Mouse (Mus musculus) Muller cell, postnatal 12 days (primary cell): Measurements from ENCODE around the gene Olfr108.

Experiments used
- DNase-seq: peaks from one replicate; pipeline ENCODE4 v3.0.0-alpha.2; 2015; ENCODE audit errors: inconsistent ontology term

The Olfr108 gene

DNA sequence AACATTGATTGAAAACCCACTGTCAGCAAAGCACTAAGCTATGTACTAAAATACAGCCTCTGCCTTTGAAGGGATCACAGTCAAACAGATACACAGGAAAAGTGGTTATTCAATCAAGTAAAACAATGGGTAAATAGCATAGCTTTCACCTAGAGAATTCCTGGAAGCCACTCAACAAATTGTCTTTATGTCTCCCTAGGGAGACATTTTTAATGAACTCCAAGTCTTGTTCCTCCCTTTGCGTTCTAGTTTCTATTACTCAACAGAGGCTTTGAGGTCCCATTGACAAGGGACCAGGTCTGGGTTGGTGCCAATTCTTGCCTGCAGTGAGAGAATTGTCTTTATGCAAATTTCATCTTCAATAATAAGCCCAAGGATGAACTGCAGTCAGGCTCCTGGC lies at the start of gene Olfr108:
Olfr108 (plus strand) TSS at position 301 of the 400 bp plus-strand sequence.
- DNase-seq: no peak

DNA sequence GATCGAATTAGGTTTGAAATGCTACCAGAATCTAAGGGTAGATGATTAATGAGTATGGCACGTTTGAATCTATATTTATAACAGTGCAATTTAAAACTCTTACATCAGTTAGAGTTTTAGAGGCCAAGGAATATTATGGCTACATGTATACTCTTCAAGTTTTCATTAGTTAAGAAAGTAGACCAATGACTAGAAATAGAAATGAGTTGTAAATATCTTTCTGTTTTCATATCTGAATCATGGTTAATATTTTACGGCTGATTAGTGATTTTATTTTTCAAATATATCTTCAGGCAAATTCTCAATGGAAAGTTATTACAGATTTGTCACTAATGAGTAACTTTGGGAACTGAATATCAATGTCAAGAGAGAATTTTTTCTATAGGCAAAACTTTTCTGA lies 46.4 kb upstream of the Olfr108 start, which contains the start of gene Olfr107:
Olfr107 (plus strand) TSS at position 301 of the 400 bp plus-strand sequence.
- DNase-seq: no peak

DNA sequence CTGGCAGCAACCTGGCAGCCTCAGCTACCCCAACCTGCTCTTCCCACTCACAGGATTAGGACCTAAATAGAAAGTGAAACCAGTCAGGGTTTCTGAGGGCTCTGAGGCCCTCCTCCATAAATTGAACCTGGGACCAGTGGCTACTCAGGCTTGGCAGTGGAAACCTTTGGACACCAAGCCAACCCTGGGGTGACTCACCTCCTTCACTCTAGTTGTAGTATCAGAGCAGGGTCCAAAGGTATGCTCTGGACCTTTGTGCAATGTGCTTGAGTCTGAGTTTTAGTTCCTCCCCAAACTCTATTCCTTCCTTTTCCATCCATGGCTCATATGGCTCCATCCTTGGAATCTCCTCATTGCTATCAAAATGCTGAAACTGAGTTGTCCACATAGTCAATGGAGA lies 31.9 kb upstream of the Olfr108 start:
- no peak for DNase-seq

DNA sequence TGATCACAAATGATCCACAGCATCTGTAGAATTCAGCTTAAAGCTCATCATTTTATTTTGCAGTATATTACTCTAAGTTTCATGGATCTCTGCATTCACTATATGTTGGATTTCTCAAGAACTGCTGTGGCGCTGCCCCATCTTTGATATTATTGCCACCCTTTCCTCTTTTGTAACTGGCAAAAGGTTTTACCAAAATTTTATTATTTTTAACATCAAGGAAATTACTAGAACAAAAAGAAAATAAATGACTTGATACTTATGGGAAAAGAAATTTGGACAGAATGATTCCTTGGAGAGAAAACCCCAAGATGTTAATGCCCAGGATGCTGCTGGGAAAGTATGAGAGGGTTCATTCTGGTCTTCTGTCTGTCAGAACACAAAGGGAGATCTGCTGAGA lies 13.3 kb downstream of the Olfr108 start, which contains the start of gene Olfr109:
Olfr109 (plus strand) TSS at position 301 of the 400 bp plus-strand sequence.
- no peak for DNase-seq

DNA sequence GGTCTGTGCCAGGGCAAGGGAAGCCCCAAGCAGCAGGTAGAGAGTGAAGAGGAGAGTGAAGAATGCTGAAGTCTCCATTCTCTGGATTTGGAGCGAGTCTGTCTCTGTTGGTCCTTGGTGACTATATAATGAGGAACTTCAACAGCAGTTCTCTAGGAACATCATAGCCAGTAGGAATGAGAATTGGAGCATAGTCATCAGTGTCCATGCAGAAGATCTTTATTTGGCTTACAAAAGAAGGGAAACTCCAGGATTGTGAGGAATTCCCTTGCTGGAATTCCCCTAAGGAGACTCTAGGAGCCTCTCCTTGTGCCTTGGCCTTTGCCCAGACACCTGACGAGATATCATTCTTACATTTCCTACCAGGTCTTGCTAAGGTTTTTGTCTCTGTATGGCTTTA lies 38.2 kb downstream of the Olfr108 start, which contains the start of gene H2-M2:
H2-M2 (minus strand) TSS at position 101 of the 400 bp plus-strand sequence.
- no peak for DNase-seq

DNA sequence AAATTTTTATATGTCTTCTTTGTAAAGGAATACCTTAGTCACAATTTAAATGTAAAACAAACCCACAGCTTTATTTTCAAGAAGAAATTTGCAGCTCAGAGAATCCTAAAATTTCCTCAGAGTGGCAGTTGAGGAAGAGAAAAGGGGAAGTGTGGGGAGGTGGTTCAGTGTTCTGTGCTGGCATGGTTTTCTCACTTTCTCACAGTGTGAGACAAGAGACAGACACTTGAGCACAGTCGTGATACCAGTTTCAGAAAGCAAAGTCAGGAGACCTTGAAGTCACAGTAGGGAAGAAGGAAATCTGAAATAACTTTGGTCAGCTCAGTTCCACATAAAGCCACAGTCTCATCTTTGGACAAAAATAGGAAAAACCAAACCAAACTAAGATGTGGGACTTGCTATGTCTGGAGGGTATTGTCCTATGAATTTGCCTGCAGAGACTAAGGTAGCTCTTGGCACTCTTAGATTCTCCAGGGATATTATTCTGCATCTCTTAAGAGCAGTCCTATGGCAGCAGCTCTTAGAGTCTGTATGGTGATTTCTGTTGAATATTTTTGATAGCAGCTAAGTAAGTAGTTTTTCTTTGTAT lies 46.7 kb downstream of the Olfr108 start, which contains the start of gene Olfr110:
Olfr110 (plus strand) TSS at position 539 of the 589 bp plus-strand sequence.
- DNase-seq: no peak
